Mouse (Mus musculus): Measurements from ENCODE around the gene Cdc20b.

DNA sequence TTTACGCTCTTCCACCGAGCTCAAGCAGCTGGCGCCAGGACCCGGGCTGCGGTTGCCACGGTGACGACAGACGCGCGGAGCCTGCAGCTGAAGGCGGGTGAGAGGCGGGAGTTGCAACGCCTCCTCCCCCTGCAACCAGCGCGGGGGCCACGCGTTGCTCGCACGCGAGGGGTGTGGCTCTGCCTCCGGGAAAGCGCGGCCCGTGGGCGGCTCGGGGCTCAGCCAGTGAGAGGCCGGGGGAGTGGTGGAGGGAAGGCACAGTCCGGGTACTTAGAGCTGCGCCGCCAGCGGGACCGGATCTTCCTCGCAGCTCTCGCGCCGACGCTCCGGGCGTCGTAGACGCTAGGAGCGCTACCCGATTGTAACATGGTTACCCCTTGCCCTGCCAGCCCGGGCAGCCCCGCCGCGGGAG, 47.4 kb upstream of the Cdc20b start, which contains the start of gene Ccno:
- TF ChIP-seq CTCF (IDR thresholded peaks at IDR 0.05) (peak; percentile 34), EP300 (IDR thresholded peaks at IDR 0.05) (no peak)

All from lung, postnatal 0 days (tissue).